ENCODE assay signal across 8 mouse cellular contexts in genomic region chr6:83317108-83317741, GRCm38 (mm10). TPM values are rescaled to one million over a fixed set of nuclear protein-coding genes. Genes with fewer than 3 reads are reported as not detected.
DNase-seq lines count a peak whose midpoint lies in the region; ATAC-seq and TF ChIP-seq lines count a peak whose summit lies in the region.

No protein-coding gene starts in this region.

- H3K4me2 ChIP-seq in embryonic facial prominence, embryonic 13.5 days: peak overlapping the region; percentile 76
- peak overlapping the region; percentile 73 for H3K4me2 ChIP-seq in limb, embryonic 12.5 days
- H3K4me2 ChIP-seq in midbrain, embryonic 14.5 days (ENCODE audit: low read length): peak overlapping the region; percentile 86

- no peak for TF ChIP-seq EP300 in heart, adult 2 months (IDR thresholded peaks at IDR 0.05; ENCODE audit: insufficient read depth, low read depth, low read length)

- peak; percentile 98 for ATAC-seq in embryonic facial prominence, embryonic 13.5 days (ENCODE audit: insufficient number of reproducible peaks, insufficient read depth, low FRiP score, low TSS enrichment, low read depth)
- peak; percentile 96 for ATAC-seq in limb, embryonic 12.5 days (ENCODE audit: insufficient number of reproducible peaks, insufficient read depth, low FRiP score, low TSS enrichment, low read depth)
- peak; percentile 100 for ATAC-seq in midbrain, embryonic 14.5 days (ENCODE audit: low FRiP score, low TSS enrichment)

- peak overlapping the region; percentile 89 for H3K4me3 ChIP-seq in embryonic facial prominence, embryonic 13.5 days
- peak overlapping the region; percentile 88 for H3K4me3 ChIP-seq in heart, adult 2 months
- peak overlapping the region; percentile 93 for H3K4me3 ChIP-seq in limb, embryonic 12.5 days (replicated peaks)
- H3K4me3 ChIP-seq in midbrain, embryonic 14.5 days (replicated peaks; ENCODE audit: low read depth, low read length): peak overlapping the region; percentile 98

- no peak for TF ChIP-seq POLR2A in heart, adult 2 months (IDR thresholded peaks at IDR 0.05; ENCODE audit: insufficient read depth, low read depth, low read length)

- no peaks in the 10 kb centered on the region for H3K9me3 ChIP-seq in embryonic facial prominence, embryonic 13.5 days
- H3K9me3 ChIP-seq in limb, embryonic 12.5 days: no peaks in the 10 kb centered on the region
- no peaks in the 10 kb centered on the region for H3K9me3 ChIP-seq in midbrain, embryonic 14.5 days (ENCODE audit: control insufficient read depth, low read length)

- H3K27me3 ChIP-seq in embryonic facial prominence, embryonic 13.5 days: no peaks in the 10 kb centered on the region
- no peaks in the 10 kb centered on the region for H3K27me3 ChIP-seq in heart, adult 2 months (ENCODE audit: control insufficient read depth, insufficient read depth, low read length)
- H3K27me3 ChIP-seq in limb, embryonic 12.5 days: no peaks in the 10 kb centered on the region; the same call in 1 of the 2 replicates
- no peaks in the 10 kb centered on the region for H3K27me3 ChIP-seq in midbrain, embryonic 14.5 days (ENCODE audit: control insufficient read depth, insufficient read depth, low read length)

- H3K4me1 ChIP-seq in embryonic facial prominence, embryonic 13.5 days: peaks cover 18% of the 10 kb centered on the region
- H3K4me1 ChIP-seq in heart, adult 2 months (ENCODE audit: control insufficient read depth, insufficient read depth, low read length): no peaks in the 10 kb centered on the region; the same call in 1 of the 2 replicates
- peaks cover 14% of the 10 kb centered on the region for H3K4me1 ChIP-seq in limb, embryonic 12.5 days (replicated peaks)
- H3K4me1 ChIP-seq in midbrain, embryonic 14.5 days (ENCODE audit: control insufficient read depth, insufficient read depth, low read length): peaks cover 12% of the 10 kb centered on the region; the same call in 1 of the 2 replicates

- H3K27ac ChIP-seq in embryonic facial prominence, embryonic 13.5 days: peak overlapping the region; percentile 51; the same call in 1 of the 2 replicates
- no peak overlapping the region for H3K27ac ChIP-seq in heart, adult 2 months
- peak overlapping the region; percentile 62; the same call in 1 of the 2 replicates for H3K27ac ChIP-seq in limb, embryonic 12.5 days
- peak overlapping the region; percentile 86 for H3K27ac ChIP-seq in midbrain, embryonic 14.5 days (replicated peaks; ENCODE audit: low read depth, low read length)

- peaks cover 8% of the 10 kb centered on the region for H3K36me3 ChIP-seq in embryonic facial prominence, embryonic 13.5 days
- no peaks in the 10 kb centered on the region for H3K36me3 ChIP-seq in heart, adult 2 months (ENCODE audit: control insufficient read depth, insufficient read depth, low read length)
- H3K36me3 ChIP-seq in limb, embryonic 12.5 days: peaks cover 11% of the 10 kb centered on the region
- peaks cover 9% of the 10 kb centered on the region for H3K36me3 ChIP-seq in midbrain, embryonic 14.5 days (ENCODE audit: control insufficient read depth, insufficient read depth, low read length)

- peak; percentile 93 for DNase-seq in 416B (ENCODE audit: low read depth)
- peak; percentile 69 to 71 for DNase-seq in adrenal gland, postnatal 4 days (ENCODE audit: low spot score in 2 of 2)
- DNase-seq in heart, adult 2 months: peak; percentile 90 to 93
- DNase-seq in kidney, adult 8-10 months: peak; percentile 89 to 91
- peak; percentile 96 for DNase-seq in midbrain, embryonic 14.5 days
- DNase-seq in spleen, adult 12 weeks (ENCODE audit: low spot score): peak; percentile 81

- H3K79me2 ChIP-seq in heart, adult 2 months (replicated peaks; ENCODE audit: control insufficient read depth, insufficient read depth, low read length): no peaks in the 10 kb centered on the region

- intact Hi-C loops in heart, adult 2 months (cut with DNase I): no loop called here

- peak; percentile 86 for TF ChIP-seq CTCF in heart, adult 2 months (IDR thresholded peaks at IDR 0.05)

- peak overlapping the region; percentile 83 for H3K9ac ChIP-seq in embryonic facial prominence, embryonic 13.5 days
- H3K9ac ChIP-seq in heart, adult 2 months (ENCODE audit: low read depth, low read length): peak overlapping the region; percentile 70
- peak overlapping the region; percentile 77 for H3K9ac ChIP-seq in limb, embryonic 12.5 days (replicated peaks)
- H3K9ac ChIP-seq in midbrain, embryonic 14.5 days (replicated peaks; ENCODE audit: low read length): peak overlapping the region; percentile 81

- under 1% methylated on average over 52 of the region's 52 CpGs for WGBS in embryonic facial prominence, embryonic 13.5 days
- under 1% methylated on average over 52 of the region's 52 CpGs for WGBS in heart, adult 2 months
- WGBS in limb, embryonic 12.5 days: under 1% methylated on average over 52 of the region's 52 CpGs
- WGBS in midbrain, embryonic 14.5 days: under 1% methylated on average over 52 of the region's 52 CpGs

RNA-seq across cellular contexts. Expression of gene Mthfd2, which starts 8.5 kb away (rescaled TPM):
- total RNA-seq in adrenal gland, postnatal 4 days (2021): 10 to 100 TPM; 18.2 to 23.8 TPM
- polyA plus RNA-seq in embryonic facial prominence, embryonic 13.5 days (2015; fragmentation: Nextera tagmentation; extraction: Ambion mirVana): 36.3 and 37.0 TPM in 2 replicates
- total RNA-seq in heart, adult 2 months (2021): 1 to 10 TPM; 2.8 TPM
- 1.7 and 2.5 TPM in 2 replicates for polyA plus RNA-seq in heart, adult 2 months (2012; rRNA removed)
- 43.2 and 47.1 TPM in 2 replicates for polyA plus RNA-seq in limb, embryonic 12.5 days (2016; fragmentation: Nextera tagmentation; extraction: Ambion mirVana)
- polyA plus RNA-seq in midbrain, embryonic 14.5 days (2014; fragmentation: Nextera tagmentation; extraction: Ambion mirVana): 27.0 and 31.3 TPM in 2 replicates

RNA-seq across cellular contexts. Expression of gene Mob1a, which starts 8.6 kb away (rescaled TPM):
- 10 to 100 TPM; 75.9 to 78.2 TPM for total RNA-seq in adrenal gland, postnatal 4 days (2021)
- 60.1 and 65.1 TPM in 2 replicates for polyA plus RNA-seq in embryonic facial prominence, embryonic 13.5 days (2015; fragmentation: Nextera tagmentation; extraction: Ambion mirVana)
- 10 to 100 TPM; 22.3 to 22.6 TPM for total RNA-seq in heart, adult 2 months (2021)
- polyA plus RNA-seq in heart, adult 2 months (2012; rRNA removed): 12.4 and 22.7 TPM in 2 replicates
- polyA plus RNA-seq in limb, embryonic 12.5 days (2016; fragmentation: Nextera tagmentation; extraction: Ambion mirVana): 65.4 and 68.7 TPM in 2 replicates
- 14.7 and 32.5 TPM in 2 replicates for polyA plus RNA-seq in midbrain, embryonic 14.5 days (2014; fragmentation: Nextera tagmentation; extraction: Ambion mirVana)

RNA-seq across cellular contexts. Expression of gene Bola3, which starts 31.7 kb away (rescaled TPM):
- 100 to 1,000 TPM; 130 to 162 TPM for total RNA-seq in adrenal gland, postnatal 4 days (2021)
- polyA plus RNA-seq in embryonic facial prominence, embryonic 13.5 days (2015; fragmentation: Nextera tagmentation; extraction: Ambion mirVana): 115 and 121 TPM in 2 replicates
- total RNA-seq in heart, adult 2 months (2021): 100 to 1,000 TPM; 396 to 406 TPM
- polyA plus RNA-seq in heart, adult 2 months (2012; rRNA removed): 91.1 and 159 TPM in 2 replicates
- 140 TPM in 2 replicates for polyA plus RNA-seq in limb, embryonic 12.5 days (2016; fragmentation: Nextera tagmentation; extraction: Ambion mirVana)
- polyA plus RNA-seq in midbrain, embryonic 14.5 days (2014; fragmentation: Nextera tagmentation; extraction: Ambion mirVana): 54.5 and 61.1 TPM in 2 replicates
